Mouse (Mus musculus) kidney, adult 2 months (tissue): ENCODE measurements at regions not wholly inside any gene's neighbourhood (a gene's known extent, or its start where the extent isn't known, plus 50 kb on each side); places are given as distances from the start of the nearest gene placed in this dataset.
"Not testable (repeated sequence)": the region's sequence is repeated elsewhere in the genome, so short reads cannot be mapped to it uniquely, and the experiment has no call there.

ENCODE experiments used
- CTCF ChIP-seq: fragments of 200-500 bp; conservative IDR thresholded peaks from 2 replicates; pipeline ENCODE4 v1.5.1; 2011; ENCODE audit warnings: low read depth, mild to moderate bottlenecking, control low read depth, low read length, moderate library complexity, mixed read lengths; ENCODE audit not compliant: insufficient read depth, insufficient read length
- POLR2A ChIP-seq: fragments of 200-500 bp; IDR thresholded peaks from one replicate; pipeline ENCODE4 v1.6.1; 2011; ENCODE audit warnings: low read depth, low read length, control low read depth

DNA sequence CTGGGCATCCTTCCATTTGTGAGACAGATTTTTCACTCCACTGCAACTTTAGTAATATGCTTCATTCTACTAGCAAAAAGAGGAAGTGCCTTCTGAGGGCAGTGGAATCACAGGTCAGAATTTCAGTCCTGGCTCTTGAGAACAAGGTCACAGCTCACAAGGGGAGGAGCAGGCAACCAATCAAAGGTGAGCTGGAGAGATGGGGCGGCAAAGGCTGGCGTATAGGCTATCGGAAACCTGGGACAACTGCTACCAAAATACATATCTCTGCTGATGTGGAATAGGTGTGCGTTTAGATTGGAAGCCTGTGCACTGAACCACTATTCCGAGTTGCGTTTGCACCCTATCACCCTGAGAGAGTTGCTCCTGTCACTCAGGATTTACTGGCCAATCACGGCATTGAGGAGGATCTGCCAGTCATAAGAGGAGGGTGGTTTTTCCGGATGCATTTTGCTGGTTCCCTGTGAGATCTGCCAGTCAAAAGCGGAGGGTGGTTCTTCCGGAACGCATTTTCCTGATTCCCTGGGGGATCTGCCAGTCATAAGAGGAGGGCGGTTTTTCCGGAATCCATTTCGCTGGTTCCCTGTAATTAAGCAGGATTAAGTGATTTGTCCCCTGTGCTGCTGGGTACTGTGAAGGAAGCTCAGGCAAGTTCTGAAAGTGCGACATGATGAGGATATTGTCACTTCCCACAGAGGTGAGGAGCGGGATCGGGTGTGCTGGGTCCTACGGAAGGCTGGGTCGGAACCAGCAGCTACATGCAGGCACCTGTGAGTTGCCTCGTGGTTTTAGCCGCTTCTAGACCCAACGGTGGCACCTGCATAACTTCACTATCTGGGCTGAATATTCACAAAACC is 113.3 kb downstream of the Zfp97 start:
- not testable (repeated sequence) for TF ChIP-seq CTCF, POLR2A
